Mouse (Mus musculus) brain, embryonic 14.5 days (tissue): ENCODE measurements around the gene Pwp2.

Experiments
- CTCF ChIP-seq: fragments of 200-500 bp; IDR thresholded peaks from 2 replicates; pipeline ENCODE4 v1.5.1; 2012; ENCODE audit warnings: inconsistent platforms, mild to moderate bottlenecking, moderate library complexity, borderline replicate concordance; ENCODE audit not compliant: insufficient read depth, insufficient read length; ENCODE audit errors: extremely low read depth
- POLR2A ChIP-seq: fragments of 200-500 bp; IDR thresholded peaks from 2 replicates; pipeline ENCODE4 v1.6.1; 2012; ENCODE audit warnings: mild to moderate bottlenecking, inconsistent platforms, borderline replicate concordance; ENCODE audit not compliant: poor library complexity, insufficient read depth, insufficient read length, severe bottlenecking; ENCODE audit errors: extremely low read depth

- TF ChIP-seq CTCF (no peak), POLR2A (no peak)
Measured at GRCm38 (mm10) chr10:78219528-78219927, 34.6 kb upstream of the Pwp2 start.
